Mouse (Mus musculus): ENCODE measurements at regions not wholly inside any gene's neighbourhood (a gene's known extent, or its start where the extent isn't known, plus 50 kb on each side); places are given as distances from the start of the nearest gene placed in this dataset.

- H3K27ac ChIP-seq, result no peak overlapping the region
- 0 out of 2 replicates have a peak, but pooled peaks cover 6% of the 10 kb centered on the region for H3K9me3 ChIP-seq
- no peak overlapping the region for H3K4me2 ChIP-seq
- H3K4me3 ChIP-seq, result no peak overlapping the region
- no peak for ATAC-seq (replicated peaks)
- H3K27me3 ChIP-seq (replicated peaks), result no peaks in the 10 kb centered on the region
- H3K4me1 ChIP-seq, result no peaks in the 10 kb centered on the region
- 85% methylated on average over 1 of the region's 1 CpGs for WGBS
- H3K9ac ChIP-seq, result no peak overlapping the region
- no peaks in the 10 kb centered on the region for H3K36me3 ChIP-seq (replicated peaks)
These were observed 809.9 kb upstream of the Tmem132c start for GRCm38 (mm10) chr5:126431748-126432147.

GRCm38 (mm10) chr5:126438696-126439095 is 802.9 kb upstream of the Tmem132c start:
- H3K4me3 ChIP-seq, result no peak overlapping the region
- no peak overlapping the region for H3K4me2 ChIP-seq
- H3K9ac ChIP-seq, result no peak overlapping the region
- H3K36me3 ChIP-seq (replicated peaks), result no peaks in the 10 kb centered on the region
- H3K27me3 ChIP-seq (replicated peaks), result no peaks in the 10 kb centered on the region
- H3K4me1 ChIP-seq, result no peaks in the 10 kb centered on the region
- 95% methylated on average over 1 of the region's 1 CpGs for WGBS
- no peak overlapping the region for H3K27ac ChIP-seq
- H3K9me3 ChIP-seq, result no peaks in the 10 kb centered on the region
- ATAC-seq (replicated peaks), result no peak

- Histone ChIP-seq H3K36me3 (replicated peaks) (no peaks in the 10 kb centered on the region), H3K4me2 (no peak overlapping the region), H3K4me1 (no peaks in the 10 kb centered on the region), H3K9ac (no peak overlapping the region), H3K9me3 (no peaks in the 10 kb centered on the region), H3K27me3 (replicated peaks) (no peaks in the 10 kb centered on the region), H3K27ac (no peak overlapping the region), H3K4me3 (no peak overlapping the region)
- no peak for ATAC-seq (replicated peaks)
- 92% methylated on average over 1 of the region's 1 CpGs for WGBS
These were observed 801.1 kb upstream of the Tmem132c start for GRCm38 (mm10) chr5:126440516-126440915.

GRCm38 (mm10) chr5:126475761-126476160 is 765.8 kb upstream of the Tmem132c start:
- Histone ChIP-seq H3K4me3 (no peak overlapping the region), H3K4me2 (no peak overlapping the region), H3K9me3 (no peaks in the 10 kb centered on the region), H3K36me3 (replicated peaks) (no peaks in the 10 kb centered on the region), H3K9ac (no peak overlapping the region), H3K4me1 (no peaks in the 10 kb centered on the region), H3K27me3 (replicated peaks) (no peaks in the 10 kb centered on the region), H3K27ac (no peak overlapping the region)
- WGBS, result 42% methylated on average over 3 of the region's 3 CpGs
- no peak for ATAC-seq (replicated peaks)

- H3K27ac ChIP-seq, result no peak overlapping the region
- WGBS, result 21% methylated on average over 4 of the region's 4 CpGs
- H3K27me3 ChIP-seq (replicated peaks), result no peaks in the 10 kb centered on the region
- H3K36me3 ChIP-seq (replicated peaks), result no peaks in the 10 kb centered on the region
- ATAC-seq (replicated peaks), result no peak
- no peak overlapping the region for H3K9ac ChIP-seq
- no peaks in the 10 kb centered on the region for H3K9me3 ChIP-seq
- H3K4me3 ChIP-seq, result no peak overlapping the region
- no peak overlapping the region for H3K4me2 ChIP-seq
- H3K4me1 ChIP-seq, result no peaks in the 10 kb centered on the region
These were observed 719.5 kb upstream of the Tmem132c start for GRCm38 (mm10) chr5:126522076-126522475.

GRCm38 (mm10) chr5:126525863-126526262 is 715.7 kb upstream of the Tmem132c start:
- no peaks in the 10 kb centered on the region for H3K4me1 ChIP-seq
- H3K4me2 ChIP-seq, result no peak overlapping the region
- H3K27me3 ChIP-seq (replicated peaks), result no peaks in the 10 kb centered on the region
- WGBS, result 83% methylated on average over 4 of the region's 4 CpGs
- H3K9ac ChIP-seq, result no peak overlapping the region
- H3K9me3 ChIP-seq, result no peaks in the 10 kb centered on the region
- no peak overlapping the region for H3K4me3 ChIP-seq
- H3K36me3 ChIP-seq (replicated peaks), result no peaks in the 10 kb centered on the region
- ATAC-seq (replicated peaks), result no peak
- no peak overlapping the region for H3K27ac ChIP-seq

GRCm38 (mm10) chr5:126530806-126531527 is 710.6 kb upstream of the Tmem132c start:
- no peak overlapping the region for H3K27ac ChIP-seq
- ATAC-seq (replicated peaks), result no peak
- 67% methylated on average over 5 of the region's 5 CpGs for WGBS

GRCm38 (mm10) chr5:126531528-126531894 is 710.1 kb upstream of the Tmem132c start:
- H3K4me1 ChIP-seq, result no peaks in the 10 kb centered on the region
- no peaks in the 10 kb centered on the region for H3K27me3 ChIP-seq (replicated peaks)
- no peak overlapping the region for H3K9ac ChIP-seq
- 85% methylated on average over 5 of the region's 5 CpGs for WGBS
- no peaks in the 10 kb centered on the region for H3K9me3 ChIP-seq
- no peaks in the 10 kb centered on the region for H3K36me3 ChIP-seq (replicated peaks)
- H3K4me2 ChIP-seq, result no peak overlapping the region
- no peak overlapping the region for H3K4me3 ChIP-seq
- H3K27ac ChIP-seq, result no peak overlapping the region
- ATAC-seq (replicated peaks), result no peak

More at GRCm38 (mm10) chr5:126530806-126531527, 710.6 kb upstream of the Tmem132c start:
- H3K4me3 ChIP-seq, result no peak overlapping the region
- H3K36me3 ChIP-seq (replicated peaks), result no peaks in the 10 kb centered on the region
- H3K9me3 ChIP-seq, result no peaks in the 10 kb centered on the region
- no peak overlapping the region for H3K4me2 ChIP-seq
- no peaks in the 10 kb centered on the region for H3K4me1 ChIP-seq
- no peak overlapping the region for H3K9ac ChIP-seq
- no peaks in the 10 kb centered on the region for H3K27me3 ChIP-seq (replicated peaks)

GRCm38 (mm10) chr5:126531975-126532374 is 709.6 kb upstream of the Tmem132c start:
- Histone ChIP-seq H3K4me3 (no peak overlapping the region), H3K27ac (no peak overlapping the region), H3K36me3 (replicated peaks) (no peaks in the 10 kb centered on the region), H3K9ac (no peak overlapping the region), H3K4me2 (no peak overlapping the region), H3K9me3 (no peaks in the 10 kb centered on the region), H3K27me3 (replicated peaks) (no peaks in the 10 kb centered on the region), H3K4me1 (no peaks in the 10 kb centered on the region)
- no peak for ATAC-seq (replicated peaks)
- 89% methylated on average over 1 of the region's 1 CpGs for WGBS

- 83% methylated on average over 2 of the region's 2 CpGs for WGBS
- Histone ChIP-seq H3K4me3 (no peak overlapping the region), H3K9ac (no peak overlapping the region), H3K27ac (no peak overlapping the region), H3K4me2 (no peak overlapping the region), H3K9me3 (no peaks in the 10 kb centered on the region), H3K4me1 (no peaks in the 10 kb centered on the region), H3K36me3 (replicated peaks) (no peaks in the 10 kb centered on the region), H3K27me3 (replicated peaks) (no peaks in the 10 kb centered on the region)
- no peak for ATAC-seq (replicated peaks)
These were observed 703.5 kb upstream of the Tmem132c start for GRCm38 (mm10) chr5:126538072-126538471.

- Histone ChIP-seq H3K9me3 (no peaks in the 10 kb centered on the region), H3K4me3 (no peak overlapping the region), H3K36me3 (replicated peaks) (no peaks in the 10 kb centered on the region), H3K27me3 (replicated peaks) (no peaks in the 10 kb centered on the region), H3K4me1 (peaks cover 7% of the 10 kb centered on the region; the same call in 1 of the 2 replicates), H3K4me2 (no peak overlapping the region), H3K27ac (no peak overlapping the region), H3K9ac (no peak overlapping the region)
- 64% methylated on average over 8 of the region's 8 CpGs for WGBS
- ATAC-seq (replicated peaks), result no peak
These were observed 697.2 kb upstream of the Tmem132c start for GRCm38 (mm10) chr5:126544261-126544976.

- no peaks in the 10 kb centered on the region for H3K27me3 ChIP-seq (replicated peaks)
- H3K4me3 ChIP-seq, result no peak overlapping the region
- WGBS, result 84% methylated on average over 4 of the region's 4 CpGs
- no peaks in the 10 kb centered on the region for H3K9me3 ChIP-seq
- ATAC-seq (replicated peaks), result no peak
- H3K4me1 ChIP-seq, result peaks cover 7% of the 10 kb centered on the region; the same call in 1 of the 2 replicates
- no peak overlapping the region for H3K4me2 ChIP-seq
- no peaks in the 10 kb centered on the region for H3K36me3 ChIP-seq (replicated peaks)
- no peak overlapping the region for H3K27ac ChIP-seq
- no peak overlapping the region for H3K9ac ChIP-seq
These were observed 693.8 kb upstream of the Tmem132c start for GRCm38 (mm10) chr5:126547841-126548240.

- H3K4me3 ChIP-seq, result no peak overlapping the region
- H3K36me3 ChIP-seq (replicated peaks), result no peaks in the 10 kb centered on the region
- no peak for ATAC-seq (replicated peaks)
- H3K27ac ChIP-seq, result no peak overlapping the region
- H3K4me1 ChIP-seq, result no peaks in the 10 kb centered on the region
- H3K9me3 ChIP-seq, result no peaks in the 10 kb centered on the region
- 78% methylated on average over 3 of the region's 3 CpGs for WGBS
- no peaks in the 10 kb centered on the region for H3K27me3 ChIP-seq (replicated peaks)
- H3K4me2 ChIP-seq, result no peak overlapping the region
- no peak overlapping the region for H3K9ac ChIP-seq
These were observed 689.9 kb upstream of the Tmem132c start for GRCm38 (mm10) chr5:126551676-126552075.
